Mouse (Mus musculus) forebrain, postnatal 0 days (tissue): ENCODE measurements around the gene Card9. TPM values are rescaled to one million over a fixed set of nuclear protein-coding genes. Genes with fewer than 3 reads are reported as not detected.
A peak's percentile ranks its signal among the peaks of the same experiment; 100 is the strongest.

Experiments
- ATAC-seq: fragments of 200-750 bp; cut with Nextera tagmentation; 2 replicates; pipeline ENCODE4 v1.8.0; 2017; ENCODE audit warnings: mild to moderate bottlenecking, moderate library complexity
- DNase-seq: peaks from one replicate; pipeline ENCODE4 v3.0.0-alpha.2; 2015
- H3K27ac ChIP-seq: fragments of 300-500 bp; sonication (generic); 2 replicates; pipeline ENCODE4 v1.5.1; 2014; ENCODE audit warnings: low read depth, mild to moderate bottlenecking, antibody characterized with exemption, low read length, moderate library complexity, mixed read lengths
- H3K27me3 ChIP-seq: fragments of 300-500 bp; sonication (generic); 2 replicates; pipeline ENCODE4 v1.6.1; 2014; ENCODE audit warnings: mild to moderate bottlenecking, low read length, mixed read lengths; ENCODE audit not compliant: insufficient read depth
- H3K36me3 ChIP-seq: fragments of 300-500 bp; sonication (generic); 2 replicates; pipeline ENCODE4 v1.6.1; 2014; ENCODE audit warnings: mild to moderate bottlenecking, moderate library complexity; ENCODE audit not compliant: insufficient read depth
- H3K4me1 ChIP-seq: fragments of 300-500 bp; sonication (generic); 2 replicates; pipeline ENCODE4 v1.6.1; 2014; ENCODE audit warnings: antibody characterized with exemption; ENCODE audit not compliant: insufficient read depth
- H3K4me2 ChIP-seq: fragments of 300-500 bp; sonication (generic); 2 replicates; pipeline ENCODE4 v1.6.1; 2014; ENCODE audit warnings: low read depth, mild to moderate bottlenecking, moderate library complexity
- H3K4me3 ChIP-seq: fragments of 300-500 bp; sonication (generic); 2 replicates; pipeline ENCODE4 v1.5.1; 2014; ENCODE audit warnings: low read depth, low read length, mixed read lengths
- H3K9ac ChIP-seq: fragments of 300-500 bp; sonication (generic); 2 replicates; pipeline ENCODE4 v1.6.1; 2014; ENCODE audit warnings: mild to moderate bottlenecking
- H3K9me3 ChIP-seq: fragments of 300-500 bp; sonication (generic); 2 replicates; pipeline ENCODE4 v1.6.1; 2016; ENCODE audit warnings: low read length
- CTCF ChIP-seq: sonication (generic); IDR thresholded peaks from 2 replicates; pipeline ENCODE4 v1.5.1; 2016; ENCODE audit warnings: antibody characterized with exemption, control low read depth, low read depth
- WGBS: fragments of 180-500 bp; shearing (Covaris S2); extraction: QIAGEN DNeasy Blood & Tissue Kit; methylation state at CpG from one replicate; pipeline ENCODE4 v1.1.7; 2014; 5-methylcytosine and 5-hydroxymethylcytosine counted together
- polyA plus RNA-seq: library from polyadenylated mRNA; unstranded; fragments of >200 nt; fragmentation: Nextera tagmentation; extraction: Ambion mirVana; gene quantifications from 2 replicates; pipeline ENCODE4 v1.2.1, GENCODE M21; 2015
- total RNA-seq: library from RNA; depleted of rRNA; stranded (reverse); fragments of >200 nt; gene quantifications from 2 replicates; pipeline ENCODE4 v1.2.3, GENCODE M21; 2014

The Card9 gene
- total and polyA plus RNA-seq, 2 experiments from 2014 or later, result 1.8 to 4.0 TPM

DNA sequence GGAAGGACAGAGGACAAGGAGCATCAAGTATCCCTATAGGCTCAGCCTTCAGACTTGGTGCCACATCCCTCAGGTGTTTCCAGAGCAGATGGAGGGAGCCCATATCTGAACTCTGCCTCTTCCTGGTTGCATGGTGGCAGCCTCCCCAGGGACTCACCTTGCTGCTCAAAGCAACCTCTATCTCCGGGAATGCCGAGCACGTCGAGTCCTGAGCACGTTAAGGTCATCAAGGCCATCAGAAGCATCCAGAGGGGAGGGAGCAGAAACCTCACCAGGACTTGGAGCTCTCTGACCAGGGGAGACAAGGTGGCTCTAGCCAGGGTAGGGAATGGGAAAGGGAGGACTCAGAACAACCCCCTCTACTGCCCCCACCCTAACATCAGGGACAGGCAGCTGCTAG lies 2.8 kb upstream of the Card9 start:
- no peak overlapping the region for H3K27ac ChIP-seq
- no peak for DNase-seq
- no peak overlapping the region for H3K4me3 ChIP-seq
- no peak for TF ChIP-seq CTCF
- ATAC-seq, result no peak
- no peak overlapping the region for H3K9ac ChIP-seq
- H3K27me3 ChIP-seq, result no peaks in the 10 kb centered on the region
- no peaks in the 10 kb centered on the region for H3K4me1 ChIP-seq
- no peaks in the 10 kb centered on the region for H3K9me3 ChIP-seq
- 90% methylated on average over 5 of the region's 5 CpGs for WGBS
- no peak overlapping the region for H3K4me2 ChIP-seq
- peaks cover 50% of the 10 kb centered on the region for H3K36me3 ChIP-seq

- H3K9ac ChIP-seq, result no peak overlapping the region
- no peaks in the 10 kb centered on the region for H3K9me3 ChIP-seq
- H3K4me2 ChIP-seq, result no peak overlapping the region
- 85% methylated on average over 5 of the region's 5 CpGs for WGBS
- ATAC-seq (no peak), DNase-seq (no peak)
- H3K36me3 ChIP-seq, result peaks cover 45% of the 10 kb centered on the region
- no peak overlapping the region for H3K4me3 ChIP-seq
- no peaks in the 10 kb centered on the region for H3K27me3 ChIP-seq
- H3K4me1 ChIP-seq, result no peaks in the 10 kb centered on the region
- H3K27ac ChIP-seq, result no peak overlapping the region
- TF ChIP-seq CTCF, result no peak
Measured at GRCm38 (mm10) chr2:26362991-26363390, 2.3 kb upstream of the Card9 start.

DNA sequence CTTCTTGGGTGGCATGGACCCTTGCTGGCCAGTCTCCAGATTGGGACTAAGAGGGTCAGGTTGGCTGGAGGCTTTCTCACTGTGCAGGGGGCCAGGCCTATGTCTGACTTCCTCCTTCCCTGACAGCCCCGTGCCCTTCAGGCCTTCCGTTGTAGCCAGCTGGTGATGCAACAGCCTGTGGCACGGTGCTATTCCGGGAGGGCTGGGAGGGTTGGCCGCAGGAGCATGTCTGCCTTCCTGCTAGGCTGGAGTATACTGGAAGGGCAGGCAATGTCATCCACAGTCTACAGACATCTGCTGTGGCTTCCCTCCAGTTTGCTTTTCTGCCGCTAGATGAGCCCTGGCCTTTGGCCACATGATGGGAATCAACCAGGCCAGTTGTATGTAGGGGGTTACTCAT lies 735 bp downstream of the Card9 start:
- Histone ChIP-seq H3K9ac (no peak overlapping the region), H3K9me3 (no peaks in the 10 kb centered on the region), H3K4me2 (no peak overlapping the region), H3K4me1 (no peaks in the 10 kb centered on the region), H3K27ac (no peak overlapping the region), H3K4me3 (no peak overlapping the region), H3K36me3 (peaks cover 15% of the 10 kb centered on the region), H3K27me3 (no peaks in the 10 kb centered on the region)
- 92% methylated on average over 6 of the region's 6 CpGs for WGBS
- no peak for TF ChIP-seq CTCF
- ATAC-seq (no peak), DNase-seq (no peak)

DNA sequence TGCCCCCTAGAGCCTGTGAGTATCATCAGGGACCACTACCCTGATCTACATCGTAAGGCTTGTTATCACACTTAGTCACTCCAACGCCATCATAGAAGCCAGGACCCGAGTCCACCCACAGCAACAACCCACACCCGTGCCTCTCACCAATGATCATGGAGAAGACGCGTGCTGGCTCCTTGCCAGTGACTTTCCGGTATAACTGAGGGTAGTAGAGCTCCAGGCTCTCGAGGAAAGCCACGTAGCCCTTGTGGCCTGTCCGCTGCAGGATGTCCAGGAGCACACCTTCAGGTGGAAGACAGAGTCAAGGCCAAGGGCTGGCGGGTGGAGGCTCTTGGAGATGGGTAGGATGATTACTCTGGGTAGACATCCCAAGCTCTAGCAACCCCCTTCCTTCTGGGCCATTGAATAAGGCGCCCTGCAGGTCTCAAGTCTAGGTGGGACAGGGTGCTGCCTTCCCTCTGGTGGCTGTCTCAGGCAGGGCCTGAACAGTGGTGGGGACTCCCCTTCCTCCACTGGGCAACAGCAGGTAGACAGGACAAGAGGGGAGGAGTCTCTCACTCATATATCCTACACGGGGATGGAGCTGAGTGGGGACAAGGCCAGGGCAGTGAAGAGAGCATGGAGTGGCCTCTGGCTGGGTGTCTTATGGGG lies 1.9 kb downstream of the Card9 start:
- ATAC-seq, result no peak
- no peak overlapping the region for H3K27ac ChIP-seq
- H3K4me3 ChIP-seq, result no peak overlapping the region
- TF ChIP-seq CTCF, result no peak
- 88% methylated on average over 13 of the region's 13 CpGs for WGBS
- H3K36me3 ChIP-seq, result peaks cover 3% of the 10 kb centered on the region; the same call in 1 of the 2 replicates
- DNase-seq, result no peak
- no peak overlapping the region for H3K9ac ChIP-seq
- no peaks in the 10 kb centered on the region for H3K9me3 ChIP-seq
- H3K4me2 ChIP-seq, result no peak overlapping the region
- no peaks in the 10 kb centered on the region for H3K27me3 ChIP-seq
- H3K4me1 ChIP-seq, result no peaks in the 10 kb centered on the region

- DNase-seq (no peak), ATAC-seq (no peak)
- peak; percentile 32; the same call in 1 of the 2 replicates for TF ChIP-seq CTCF
- no peaks in the 10 kb centered on the region for H3K9me3 ChIP-seq
- no peak overlapping the region for H3K4me2 ChIP-seq
- H3K9ac ChIP-seq, result no peak overlapping the region
- no peaks in the 10 kb centered on the region for H3K36me3 ChIP-seq
- H3K4me3 ChIP-seq, result no peak overlapping the region
- H3K27me3 ChIP-seq, result no peaks in the 10 kb centered on the region
- peaks cover 6% of the 10 kb centered on the region; the same call in 1 of the 2 replicates for H3K4me1 ChIP-seq
- WGBS, result 53% methylated on average over 15 of the region's 15 CpGs
- no peak overlapping the region for H3K27ac ChIP-seq
Measured at GRCm38 (mm10) chr2:26357484-26357883, 3.2 kb downstream of the Card9 start.

DNA sequence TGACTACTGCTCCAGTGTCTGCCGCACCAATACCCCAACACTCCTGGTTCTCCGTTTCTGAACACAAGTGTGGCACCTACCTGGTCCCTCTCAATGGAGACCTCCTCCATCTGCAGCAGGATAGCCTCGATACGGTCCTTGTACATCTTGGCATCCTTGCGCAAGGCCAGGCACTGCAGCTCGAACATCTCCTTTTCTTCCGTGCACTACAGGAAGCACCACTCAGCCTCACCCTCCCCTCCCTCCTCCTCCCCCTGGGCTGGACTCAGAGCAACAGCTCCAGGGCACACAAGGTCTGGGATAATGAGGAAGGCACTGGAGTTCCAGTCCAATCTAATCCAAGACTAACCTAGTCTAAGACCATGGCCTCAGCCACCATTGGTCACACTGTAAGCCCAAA lies 4.0 kb downstream of the Card9 start:
- no peaks in the 10 kb centered on the region for H3K9me3 ChIP-seq
- no peak overlapping the region for H3K27ac ChIP-seq
- no peaks in the 10 kb centered on the region for H3K27me3 ChIP-seq
- no peak for TF ChIP-seq CTCF
- no peak overlapping the region for H3K4me2 ChIP-seq
- WGBS, result 75% methylated on average over 7 of the region's 7 CpGs
- H3K4me1 ChIP-seq, result peaks cover 6% of the 10 kb centered on the region; the same call in 1 of the 2 replicates
- H3K4me3 ChIP-seq, result no peak overlapping the region
- no peak overlapping the region for H3K9ac ChIP-seq
- no peak for DNase-seq
- ATAC-seq, result no peak
- no peaks in the 10 kb centered on the region for H3K36me3 ChIP-seq

GRCm38 (mm10) chr2:26356231-26356630 lies 4.5 kb downstream of the Card9 start:
- no peak overlapping the region for H3K9ac ChIP-seq
- no peak overlapping the region for H3K4me2 ChIP-seq
- H3K36me3 ChIP-seq, result no peaks in the 10 kb centered on the region
- no peaks in the 10 kb centered on the region for H3K27me3 ChIP-seq
- 84% methylated on average over 4 of the region's 4 CpGs for WGBS
- no peak for DNase-seq
- no peak overlapping the region for H3K4me3 ChIP-seq
- H3K27ac ChIP-seq, result no peak overlapping the region
- no peak for TF ChIP-seq CTCF
- peaks cover 6% of the 10 kb centered on the region; the same call in 1 of the 2 replicates for H3K4me1 ChIP-seq
- ATAC-seq, result no peak
- no peaks in the 10 kb centered on the region for H3K9me3 ChIP-seq
